Mouse (Mus musculus): ENCODE results near the gene Prcd. TPM values are rescaled to one million over a fixed set of nuclear protein-coding genes. Genes with fewer than 3 reads are reported as not detected.
"Not testable (repeated sequence)": the region's sequence is repeated elsewhere in the genome, so short reads cannot be mapped to it uniquely, and the experiment has no call there.

The Prcd gene
- 0.84 and 2.3 TPM in 2 replicates for polyA plus RNA-seq (2014; fragmentation: Nextera tagmentation; extraction: Ambion mirVana)

DNA sequence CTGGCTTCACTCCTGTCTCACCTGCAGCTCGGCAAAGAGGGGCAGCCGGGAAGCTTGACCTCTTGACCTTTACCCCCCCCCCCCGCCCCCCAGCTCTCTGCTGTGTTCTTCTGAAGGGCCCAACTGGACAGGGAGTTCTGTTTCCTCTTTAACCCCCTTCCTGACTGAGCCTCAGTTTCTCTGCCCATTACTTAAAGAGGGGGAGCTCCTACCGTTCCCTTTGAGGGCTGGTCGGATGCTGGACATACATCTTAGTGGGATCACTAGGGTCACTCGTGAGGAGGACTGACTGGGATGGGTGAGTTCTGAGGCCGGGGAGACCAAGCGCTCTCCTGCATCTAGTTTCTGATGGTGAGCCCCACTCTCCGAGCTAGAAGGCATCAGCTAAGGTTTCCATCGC lies at the start of gene Prcd:
Gene Prcd, plus strand, starts transcription at position 301 of the 400 bp plus-strand sequence.
- H3K9me3 ChIP-seq (ENCODE audit: control insufficient read depth, low read length), result no peaks in the 10 kb centered on the region
- H3K36me3 ChIP-seq (ENCODE audit: control insufficient read depth, insufficient read depth, low read length), result no peaks in the 10 kb centered on the region
- peak within 1 kb of the TSS; percentile 97 for H3K4me2 ChIP-seq (ENCODE audit: low read depth, low read length)
- H3K4me3 ChIP-seq (ENCODE audit: low read depth, low read length), result peak within 1 kb of the TSS; percentile 60
- no peak for DNase-seq (ENCODE audit: low spot score)
- H3K9ac ChIP-seq (ENCODE audit: low read depth, low read length), result peak within 1 kb of the TSS; percentile 75
- ATAC-seq (ENCODE audit: low read depth), result no peak
- WGBS, result 7% methylated on average over 6 of the region's 10 CpGs
- peaks cover 19% of the 10 kb centered on the region for H3K4me1 ChIP-seq (ENCODE audit: control insufficient read depth, insufficient read depth, low read length)
- no peak within 1 kb of the TSS for H3K27ac ChIP-seq (replicated peaks; ENCODE audit: low read depth, low read length)
- H3K27me3 ChIP-seq (replicated peaks; ENCODE audit: control insufficient read depth, insufficient read depth, low read length), result peaks cover 24% of the 10 kb centered on the region

DNA sequence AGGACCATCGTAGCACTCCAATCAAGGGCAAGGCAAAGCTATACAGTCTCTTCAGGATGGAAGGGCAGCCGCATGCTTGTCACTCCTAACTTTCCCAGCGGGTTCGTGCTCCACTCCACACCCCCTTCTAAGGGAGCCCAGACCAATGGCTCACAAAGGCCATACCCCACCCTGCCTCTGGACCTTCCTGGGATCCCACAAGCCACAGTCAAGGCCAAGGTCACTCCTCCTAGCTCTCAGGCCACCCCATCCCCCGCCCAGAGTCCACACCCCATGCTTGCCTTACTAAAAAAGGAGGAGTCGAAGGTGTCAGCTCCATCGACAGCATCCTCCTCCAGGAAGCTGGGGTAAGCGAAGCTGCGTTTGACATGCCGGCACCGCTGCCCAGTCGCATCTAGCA lies 49.2 kb upstream of the Prcd start:
- H3K9me3 ChIP-seq (ENCODE audit: control insufficient read depth, low read length), result no peaks in the 10 kb centered on the region
- H3K36me3 ChIP-seq (ENCODE audit: control insufficient read depth, insufficient read depth, low read length), result 0 out of 2 replicates have a peak, but pooled peaks cover 8% of the 10 kb centered on the region
- no peak for ATAC-seq (ENCODE audit: low read depth)
- H3K4me1 ChIP-seq (ENCODE audit: control insufficient read depth, insufficient read depth, low read length), result no peaks in the 10 kb centered on the region
- no peak overlapping the region for H3K27ac ChIP-seq (replicated peaks; ENCODE audit: low read depth, low read length)
- no peak overlapping the region for H3K4me3 ChIP-seq (ENCODE audit: low read depth, low read length)
- 85% methylated on average over 12 of the region's 12 CpGs for whole genome bisulfite sequencing
- H3K4me2 ChIP-seq (ENCODE audit: low read depth, low read length), result no peak overlapping the region
- DNase-seq (ENCODE audit: low spot score), result no peak
- H3K27me3 ChIP-seq (replicated peaks; ENCODE audit: control insufficient read depth, insufficient read depth, low read length), result no peaks in the 10 kb centered on the region
- H3K9ac ChIP-seq (ENCODE audit: low read depth, low read length), result no peak overlapping the region

DNA sequence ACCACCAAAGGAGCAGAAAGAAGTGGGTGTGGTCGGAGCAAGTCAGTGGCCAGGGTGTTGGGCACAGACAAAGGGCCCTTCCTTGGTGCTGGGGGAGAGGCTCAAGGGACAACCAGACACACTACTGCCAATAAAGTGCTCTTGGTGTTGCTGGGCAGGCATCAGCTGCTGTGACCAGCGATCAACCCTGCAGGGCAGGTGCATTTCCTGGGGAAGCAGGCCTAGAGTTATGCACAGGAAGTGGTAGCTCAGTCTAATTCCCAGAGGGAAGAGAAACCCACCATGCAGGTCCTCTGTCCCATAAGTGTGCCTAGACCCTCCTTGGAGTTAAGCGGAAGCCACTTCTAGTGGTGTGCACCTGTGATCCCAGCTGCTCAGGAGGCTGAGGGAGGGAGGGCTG lies 45.6 kb upstream of the Prcd start:
- H3K27ac ChIP-seq (replicated peaks; ENCODE audit: low read depth, low read length), result no peak overlapping the region
- 85% methylated on average over 3 of the region's 3 CpGs for WGBS
- no peak overlapping the region for H3K4me2 ChIP-seq (ENCODE audit: low read depth, low read length)
- H3K4me1 ChIP-seq (ENCODE audit: control insufficient read depth, insufficient read depth, low read length), result no peaks in the 10 kb centered on the region
- H3K36me3 ChIP-seq (ENCODE audit: control insufficient read depth, insufficient read depth, low read length), result 0 out of 2 replicates have a peak, but pooled peaks cover 8% of the 10 kb centered on the region
- H3K9me3 ChIP-seq (ENCODE audit: control insufficient read depth, low read length), result no peaks in the 10 kb centered on the region
- ATAC-seq (ENCODE audit: low read depth) (no peak), DNase-seq (ENCODE audit: low spot score) (no peak)
- no peak overlapping the region for H3K4me3 ChIP-seq (ENCODE audit: low read depth, low read length)
- H3K9ac ChIP-seq (ENCODE audit: low read depth, low read length), result no peak overlapping the region
- no peaks in the 10 kb centered on the region for H3K27me3 ChIP-seq (replicated peaks; ENCODE audit: control insufficient read depth, insufficient read depth, low read length)

DNA sequence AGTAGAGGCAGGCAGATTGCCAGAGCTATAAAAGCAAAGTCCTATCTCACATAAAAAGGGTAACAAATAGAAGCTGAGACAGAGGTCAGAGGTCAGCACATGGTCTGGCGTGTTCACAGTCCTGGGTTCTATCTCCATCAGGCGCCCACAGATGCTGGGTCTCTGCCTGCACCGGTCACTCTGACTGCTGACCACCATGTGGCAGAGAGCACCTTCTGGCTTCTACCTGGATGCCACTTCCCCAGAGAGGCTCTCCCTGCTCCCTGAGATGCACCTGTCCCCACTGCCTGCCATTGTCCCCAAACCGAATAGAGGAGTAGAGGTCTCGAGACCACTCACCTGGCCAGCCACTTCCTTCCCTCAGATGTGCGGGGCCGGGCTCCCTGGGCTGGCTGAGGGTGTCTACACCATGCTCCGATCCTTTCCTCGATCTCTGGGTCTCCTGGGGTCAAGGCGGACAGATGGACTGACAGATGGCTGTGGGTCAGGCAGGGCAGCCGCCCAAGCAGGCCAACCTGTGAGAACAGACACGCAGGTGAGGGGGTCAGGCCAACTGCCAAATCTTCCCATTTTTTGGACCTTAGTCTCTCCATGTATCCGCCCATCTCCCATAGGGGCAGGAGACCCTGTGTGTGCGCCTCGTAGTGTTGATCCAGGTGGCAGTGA lies 43.2 kb upstream of the Prcd start:
- no peaks in the 10 kb centered on the region for H3K9me3 ChIP-seq (ENCODE audit: control insufficient read depth, low read length)
- H3K36me3 ChIP-seq (ENCODE audit: control insufficient read depth, insufficient read depth, low read length), result no peaks in the 10 kb centered on the region
- ATAC-seq (ENCODE audit: low read depth) (no peak), DNase-seq (ENCODE audit: low spot score) (no peak)
- no peaks in the 10 kb centered on the region for H3K4me1 ChIP-seq (ENCODE audit: control insufficient read depth, insufficient read depth, low read length)
- WGBS, result 84% methylated on average over 12 of the region's 15 CpGs
- no peak overlapping the region for H3K4me3 ChIP-seq (ENCODE audit: low read depth, low read length)
- H3K27me3 ChIP-seq (replicated peaks; ENCODE audit: control insufficient read depth, insufficient read depth, low read length), result no peaks in the 10 kb centered on the region
- no peak overlapping the region for H3K4me2 ChIP-seq (ENCODE audit: low read depth, low read length)
- H3K27ac ChIP-seq (replicated peaks; ENCODE audit: low read depth, low read length), result no peak overlapping the region
- no peak overlapping the region for H3K9ac ChIP-seq (ENCODE audit: low read depth, low read length)

DNA sequence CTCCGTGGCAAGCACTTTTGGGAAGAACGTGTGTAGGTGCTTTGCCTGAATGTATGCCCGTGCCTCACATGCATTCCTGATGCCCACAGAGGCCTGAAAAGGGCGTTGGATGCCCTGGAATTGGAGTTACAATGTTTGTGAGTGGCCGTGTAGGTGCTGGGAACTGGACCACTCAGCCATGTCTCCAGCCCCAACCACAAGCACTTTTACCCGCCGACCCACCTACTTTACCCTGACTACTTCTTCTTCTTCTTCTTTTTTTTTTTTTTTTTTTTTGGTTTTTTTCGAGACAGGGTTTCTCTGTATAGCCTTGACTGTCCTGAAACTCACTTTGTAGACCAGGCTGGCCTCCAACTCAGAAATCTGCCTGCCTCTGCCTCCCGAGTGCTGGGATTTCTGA lies 42.2 kb upstream of the Prcd start:
- not testable (repeated sequence) for H3K27me3 ChIP-seq (replicated peaks; ENCODE audit: control insufficient read depth, insufficient read depth, low read length); H3K4me2 ChIP-seq (ENCODE audit: low read depth, low read length); H3K4me3 ChIP-seq (ENCODE audit: low read depth, low read length); DNase-seq (ENCODE audit: low spot score); H3K36me3 ChIP-seq (ENCODE audit: control insufficient read depth, insufficient read depth, low read length); ATAC-seq (ENCODE audit: low read depth); H3K27ac ChIP-seq (replicated peaks; ENCODE audit: low read depth, low read length); H3K4me1 ChIP-seq (ENCODE audit: control insufficient read depth, insufficient read depth, low read length); H3K9me3 ChIP-seq (ENCODE audit: control insufficient read depth, low read length); H3K9ac ChIP-seq (ENCODE audit: low read depth, low read length)
- WGBS, result 85% methylated on average over 9 of the region's 9 CpGs

DNA sequence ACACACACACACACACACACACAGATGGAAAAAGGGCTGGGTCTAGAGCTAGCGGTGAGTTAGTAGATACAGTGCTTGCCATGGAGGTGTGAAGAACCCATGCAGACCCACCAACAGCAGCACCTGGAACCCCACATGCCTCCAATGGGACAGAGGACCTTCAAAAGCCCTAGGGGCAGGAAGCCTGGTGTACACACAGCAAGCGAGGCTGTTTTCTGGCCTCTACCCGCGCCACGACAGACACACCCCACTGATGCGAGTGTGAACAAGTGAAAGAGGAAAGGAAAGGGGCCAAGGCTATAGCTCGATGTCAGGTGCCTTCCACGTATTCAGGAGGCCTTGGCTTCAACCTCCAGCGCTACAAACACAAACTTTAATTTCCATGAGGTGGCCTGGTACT lies 41.5 kb upstream of the Prcd start:
- H3K27me3 ChIP-seq (replicated peaks; ENCODE audit: control insufficient read depth, insufficient read depth, low read length), result no peaks in the 10 kb centered on the region
- 85% methylated on average over 9 of the region's 9 CpGs for WGBS
- ATAC-seq (ENCODE audit: low read depth), result no peak
- no peaks in the 10 kb centered on the region for H3K36me3 ChIP-seq (ENCODE audit: control insufficient read depth, insufficient read depth, low read length)
- H3K4me1 ChIP-seq (ENCODE audit: control insufficient read depth, insufficient read depth, low read length), result no peaks in the 10 kb centered on the region
- H3K9ac ChIP-seq (ENCODE audit: low read depth, low read length), result no peak overlapping the region
- H3K4me2 ChIP-seq (ENCODE audit: low read depth, low read length), result no peak overlapping the region
- H3K4me3 ChIP-seq (ENCODE audit: low read depth, low read length), result no peak overlapping the region
- DNase-seq (ENCODE audit: low spot score), result no peak
- H3K27ac ChIP-seq (replicated peaks; ENCODE audit: low read depth, low read length), result no peak overlapping the region
- H3K9me3 ChIP-seq (ENCODE audit: control insufficient read depth, low read length), result no peaks in the 10 kb centered on the region

DNA sequence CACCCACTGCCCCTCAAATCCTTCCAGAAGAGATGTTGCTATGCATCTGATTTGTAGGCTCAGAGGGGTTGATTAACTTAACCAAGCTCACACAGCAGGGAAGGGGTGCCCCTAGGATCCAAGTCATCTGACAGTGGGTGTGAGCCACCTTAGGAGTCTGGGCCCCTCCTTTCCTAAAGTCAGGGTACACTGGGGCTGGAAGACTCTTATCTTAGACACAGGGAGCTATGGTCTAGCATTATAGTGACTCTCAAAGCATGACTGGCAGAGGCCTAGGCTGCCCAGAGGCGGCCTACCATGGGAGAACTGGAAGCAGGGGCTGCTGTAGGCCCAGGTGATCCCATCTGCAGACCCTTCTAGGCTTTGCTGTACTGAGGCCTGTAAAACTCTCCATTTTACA lies 40.8 kb upstream of the Prcd start:
- Histone ChIP-seq H3K36me3 (ENCODE audit: control insufficient read depth, insufficient read depth, low read length) (no peaks in the 10 kb centered on the region), H3K4me2 (ENCODE audit: low read depth, low read length) (no peak overlapping the region), H3K27ac (replicated peaks; ENCODE audit: low read depth, low read length) (no peak overlapping the region), H3K4me3 (ENCODE audit: low read depth, low read length) (no peak overlapping the region), H3K4me1 (ENCODE audit: control insufficient read depth, insufficient read depth, low read length) (no peaks in the 10 kb centered on the region), H3K9me3 (ENCODE audit: control insufficient read depth, low read length) (no peaks in the 10 kb centered on the region), H3K27me3 (replicated peaks; ENCODE audit: control insufficient read depth, insufficient read depth, low read length) (no peaks in the 10 kb centered on the region), H3K9ac (ENCODE audit: low read depth, low read length) (no peak overlapping the region)
- WGBS, result 91% methylated on average over 1 of the region's 1 CpGs
- no peak for DNase-seq (ENCODE audit: low spot score)
- ATAC-seq (ENCODE audit: low read depth), result no peak

DNA sequence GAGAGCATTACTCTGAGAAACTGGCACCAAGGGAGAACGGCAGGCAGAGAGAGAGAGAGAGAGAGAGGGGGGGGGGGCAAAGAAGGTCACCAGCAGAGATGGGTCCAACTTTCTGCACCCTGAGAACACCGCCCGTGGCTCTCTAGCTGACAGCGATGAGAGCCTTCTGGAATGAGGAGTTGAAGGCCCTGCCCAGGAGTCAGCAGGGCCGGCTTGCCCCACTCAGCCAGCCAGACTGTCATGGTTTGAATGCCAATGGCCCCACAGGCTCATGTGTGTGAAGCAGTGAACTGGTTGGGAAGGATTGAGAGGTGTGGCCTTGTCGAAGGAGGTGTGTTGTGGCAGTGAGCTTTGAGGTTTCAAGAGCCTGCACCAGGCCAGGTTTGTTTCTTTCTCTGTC lies 40.1 kb upstream of the Prcd start:
- Histone ChIP-seq H3K36me3 (ENCODE audit: control insufficient read depth, insufficient read depth, low read length) (no peaks in the 10 kb centered on the region), H3K9me3 (ENCODE audit: control insufficient read depth, low read length) (no peaks in the 10 kb centered on the region), H3K27ac (replicated peaks; ENCODE audit: low read depth, low read length) (no peak overlapping the region), H3K4me3 (ENCODE audit: low read depth, low read length) (no peak overlapping the region), H3K27me3 (replicated peaks; ENCODE audit: control insufficient read depth, insufficient read depth, low read length) (no peaks in the 10 kb centered on the region), H3K4me2 (ENCODE audit: low read depth, low read length) (no peak overlapping the region), H3K9ac (ENCODE audit: low read depth, low read length) (no peak overlapping the region), H3K4me1 (ENCODE audit: control insufficient read depth, insufficient read depth, low read length) (no peaks in the 10 kb centered on the region)
- ATAC-seq (ENCODE audit: low read depth) (no peak), DNase-seq (ENCODE audit: low spot score) (no peak)
- WGBS, result 88% methylated on average over 6 of the region's 6 CpGs

DNA sequence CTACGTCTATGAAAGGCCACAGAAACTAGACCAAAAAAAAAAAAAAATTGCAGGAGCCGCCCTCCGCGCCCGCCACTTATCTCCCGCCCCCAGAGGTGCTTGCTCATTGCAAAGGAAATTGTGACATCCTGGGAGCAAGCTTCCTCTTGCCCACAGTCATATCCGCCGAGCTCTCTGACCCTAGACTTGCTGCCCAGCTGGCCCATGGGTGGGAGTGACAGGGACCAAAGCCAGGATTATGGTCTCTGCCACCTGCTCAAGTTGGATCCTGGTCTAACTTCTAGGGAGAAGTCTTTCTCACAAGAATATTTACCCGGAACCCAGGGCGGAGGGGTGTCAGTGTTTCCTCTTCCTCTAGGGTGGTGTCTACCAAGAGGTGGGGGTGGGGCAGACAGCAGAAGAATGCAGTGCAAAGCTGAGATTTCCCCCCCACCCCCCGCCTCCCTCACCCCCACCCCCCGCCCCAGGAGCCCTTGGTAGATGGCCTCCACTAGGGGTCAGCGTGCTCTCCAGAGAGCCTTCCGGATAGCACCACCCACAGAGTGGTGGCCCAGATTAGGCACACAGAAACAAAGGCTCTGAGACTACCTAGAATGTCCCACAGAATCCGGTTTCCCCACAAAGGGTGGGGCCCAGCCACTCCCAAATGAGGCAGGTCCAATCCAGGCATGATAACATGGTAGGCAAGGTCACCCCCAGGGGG lies 37.4 kb upstream of the Prcd start:
- H3K4me1 ChIP-seq (ENCODE audit: control insufficient read depth, insufficient read depth, low read length), result peaks cover 4% of the 10 kb centered on the region; the same call in 1 of the 2 replicates
- H3K36me3 ChIP-seq (ENCODE audit: control insufficient read depth, insufficient read depth, low read length), result no peaks in the 10 kb centered on the region
- H3K27me3 ChIP-seq (replicated peaks; ENCODE audit: control insufficient read depth, insufficient read depth, low read length), result no peaks in the 10 kb centered on the region
- DNase-seq (ENCODE audit: low spot score) (peak; percentile 45), ATAC-seq (ENCODE audit: low read depth) (no peak)
- H3K4me3 ChIP-seq (ENCODE audit: low read depth, low read length), result no peak overlapping the region
- H3K9me3 ChIP-seq (ENCODE audit: control insufficient read depth, low read length), result no peaks in the 10 kb centered on the region
- peak overlapping the region; percentile 4 for H3K27ac ChIP-seq (replicated peaks; ENCODE audit: low read depth, low read length)
- H3K4me2 ChIP-seq (ENCODE audit: low read depth, low read length), result no peak overlapping the region
- no peak overlapping the region for H3K9ac ChIP-seq (ENCODE audit: low read depth, low read length)
- 58% methylated on average over 12 of the region's 15 CpGs for WGBS

Data from embryonic facial prominence, embryonic 14.5 days (tissue).